Mouse (Mus musculus) liver, embryonic 13.5 days (tissue): ENCODE results near the gene Cdhr4. TPM values are rescaled to one million over a fixed set of nuclear protein-coding genes. Genes with fewer than 3 reads are reported as not detected.

Experiments used
- ATAC-seq: fragments of 200-750 bp; cut with Nextera tagmentation; 2 replicates; pipeline ENCODE4 v1.8.0; 2017; ENCODE audit warnings: low read depth, mild to moderate bottlenecking, moderate number of reproducible peaks, moderate library complexity
- DNase-seq: peaks from one replicate; pipeline ENCODE4 v3.0.0; 2022
- H3K27ac ChIP-seq: fragments of 300-500 bp; sonication (generic); 2 replicates; pipeline ENCODE4 v1.5.1; 2015; ENCODE audit warnings: moderate library complexity, mild to moderate bottlenecking, inconsistent platforms
- H3K27me3 ChIP-seq: fragments of 300-500 bp; sonication (generic); 2 replicates; pipeline ENCODE4 v1.6.1; 2015; ENCODE audit warnings: mild to moderate bottlenecking, inconsistent platforms
- H3K36me3 ChIP-seq: fragments of 300-500 bp; sonication (generic); 2 replicates; pipeline ENCODE4 v1.6.1; 2015; ENCODE audit warnings: mild to moderate bottlenecking, inconsistent platforms
- H3K4me1 ChIP-seq: fragments of 300-500 bp; sonication (generic); replicated peaks from 2 replicates; pipeline ENCODE4 v1.6.1; 2015; ENCODE audit warnings: inconsistent platforms
- H3K4me2 ChIP-seq: fragments of 300-500 bp; sonication (generic); 2 replicates; pipeline ENCODE4 v1.6.1; 2015; ENCODE audit warnings: inconsistent platforms, mild to moderate bottlenecking, moderate library complexity
- H3K4me3 ChIP-seq: fragments of 300-500 bp; sonication (generic); replicated peaks from 2 replicates; pipeline ENCODE4 v1.5.1; 2015; ENCODE audit warnings: mild to moderate bottlenecking, inconsistent platforms
- H3K9ac ChIP-seq: fragments of 300-500 bp; sonication (generic); 2 replicates; pipeline ENCODE4 v1.6.1; 2015; ENCODE audit warnings: mild to moderate bottlenecking, inconsistent platforms
- H3K9me3 ChIP-seq: fragments of 300-500 bp; sonication (generic); replicated peaks from 2 replicates; pipeline ENCODE4 v1.6.1; 2016; ENCODE audit warnings: inconsistent platforms
- WGBS: fragments of 180-500 bp; shearing (Covaris S2); methylation state at CpG from one replicate; pipeline ENCODE4 v1.1.7; 2015; ENCODE audit not compliant: insufficient replicate concordance; 5-methylcytosine and 5-hydroxymethylcytosine counted together
- polyA plus RNA-seq: library from polyadenylated mRNA; unstranded; fragments of >200 nt; fragmentation: Nextera tagmentation; extraction: Ambion mirVana; gene quantifications from 2 replicates; pipeline ENCODE4 v1.2.1, GENCODE M21; 2015

Gene Cdhr4
- polyA plus RNA-seq, 1 experiment from 2014 or later: 1.2 TPM

DNA sequence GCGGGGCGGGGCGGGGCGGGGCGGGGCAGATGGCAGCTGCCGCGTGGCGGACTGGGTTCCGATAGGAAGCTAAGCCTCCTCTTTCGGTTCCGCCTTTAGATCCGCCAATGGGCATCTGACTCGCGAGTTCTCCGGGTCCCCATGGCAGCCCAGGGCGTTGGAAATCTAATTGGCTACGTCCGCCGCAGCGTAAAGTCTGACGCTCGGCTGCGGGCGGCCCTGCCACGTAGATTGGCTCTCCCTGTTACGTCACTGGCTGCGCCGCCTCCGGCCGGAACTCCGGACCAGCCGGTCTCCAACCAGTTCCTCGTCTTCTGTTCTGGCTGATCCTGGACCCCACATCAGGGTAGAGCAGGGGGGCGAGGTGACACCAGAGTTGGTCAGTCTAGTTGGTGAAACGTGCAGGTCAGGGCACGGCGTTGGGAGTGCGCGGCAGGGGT, 56.7 kb downstream of the Cdhr4 start, which contains the start of gene Gmppb:
TSS of gene Gmppb (plus strand) at position 227 of the 440 bp plus-strand sequence.
- H3K9me3 ChIP-seq: no peaks in the 10 kb centered on the region
- peaks cover 69% of the 10 kb centered on the region for H3K36me3 ChIP-seq
- peaks cover 67% of the 10 kb centered on the region for H3K4me1 ChIP-seq
- H3K27me3 ChIP-seq: no peaks in the 10 kb centered on the region
- H3K9ac ChIP-seq: peak within 1 kb of the TSS; percentile 86
- under 1% methylated on average over 37 of the region's 39 CpGs for WGBS
- peak within 1 kb of the TSS; percentile 83 for H3K4me2 ChIP-seq
- peak; percentile 96 for DNase-seq
- ATAC-seq: peak; percentile 92
- peak within 1 kb of the TSS; percentile 77 for H3K4me3 ChIP-seq
- H3K27ac ChIP-seq: peak within 1 kb of the TSS; percentile 88

Other genes with a start within 250 kb of the Cdhr4 start
- 64.7 and 75.5 TPM in 2 replicates for gene Rbm5, start 221.5 kb upstream of the Cdhr4 start, polyA plus RNA-seq
- 30.4 and 36.2 TPM in 2 replicates for gene Rbm6, start 119.3 kb upstream of the Cdhr4 start, polyA plus RNA-seq
- 5.6 and 5.8 TPM in 2 replicates for gene Mon1a, start 104.3 kb upstream of the Cdhr4 start, polyA plus RNA-seq
- gene Mst1r, start 85.6 kb upstream of the Cdhr4 start, polyA plus RNA-seq: 0.68 and 0.71 TPM in 2 replicates
- gene Actl11, start 64.0 kb upstream of the Cdhr4 start, polyA plus RNA-seq: not detected in 2 replicates
- 0.13 and 0.28 TPM in 2 replicates for gene Camkv, start 56.8 kb upstream of the Cdhr4 start, polyA plus RNA-seq
- 17.3 and 18.9 TPM in 2 replicates for gene Traip, start 42.4 kb upstream of the Cdhr4 start, polyA plus RNA-seq
- gene Uba7, start 17.0 kb upstream of the Cdhr4 start, polyA plus RNA-seq: 56.5 and 56.9 TPM in 2 replicates
- 0.53 and 0.56 TPM in 2 replicates for gene Gm20661, start 9.4 kb upstream of the Cdhr4 start, polyA plus RNA-seq
- 55.7 and 60.5 TPM in 2 replicates for gene Inka1, start 6.6 kb upstream of the Cdhr4 start, polyA plus RNA-seq
- 0.44 and 0.48 TPM in 2 replicates for gene Gm20662, start 3.9 kb downstream of the Cdhr4 start, polyA plus RNA-seq
- gene Ip6k1, start 10.0 kb downstream of the Cdhr4 start, polyA plus RNA-seq: 29.3 and 30.9 TPM in 2 replicates
- 21.0 TPM in 2 replicates for gene Gmppb, start 56.7 kb downstream of the Cdhr4 start, polyA plus RNA-seq
- 1.2 and 1.4 TPM in 2 replicates for gene Amigo3, start 60.7 kb downstream of the Cdhr4 start, polyA plus RNA-seq
- gene Mst1, start 87.9 kb downstream of the Cdhr4 start, polyA plus RNA-seq: 15.5 and 18.6 TPM in 2 replicates
- gene Rnf123, start 90.8 kb downstream of the Cdhr4 start, polyA plus RNA-seq: 80.8 and 88.0 TPM in 2 replicates
- gene Apeh, start 102.1 kb downstream of the Cdhr4 start, polyA plus RNA-seq: 176 and 195 TPM in 2 replicates
- 2.3 and 2.5 TPM in 2 replicates for gene Bsn, start 197.9 kb downstream of the Cdhr4 start, polyA plus RNA-seq